Mouse (Mus musculus) layer of hippocampus, postnatal 25 days (tissue): ENCODE results near the gene Sf1. TPM values are rescaled to one million over a fixed set of nuclear protein-coding genes. Genes with fewer than 3 reads are reported as not detected.
A peak's percentile ranks its signal among the peaks of the same experiment; 100 is the strongest.

Source experiments
- DNase-seq, 2 experiments: peaks; one replicate each; pipeline ENCODE4 v3.0.0; 2022; ENCODE audit warnings: mixed read lengths in 2 of 2, low spot score in 1 of 2; ENCODE audit errors: extremely low spot score in 1 of 2
- total RNA-seq, 2 experiments: library from RNA; stranded (reverse); gene quantifications; 2 replicates each; pipeline ENCODE4 v1.2.3; 2021

Sf1 gene
- total RNA-seq: 100 to 1,000 TPM; 180 to 215 TPM

- DNase-seq: peak; percentile 96
Measured at GRCm38 (mm10) chr19:6363411-6364240, at the start of gene Sf1. Gene Sf1 (plus strand): TSS chr19:6363690.

- no peak for DNase-seq
Measured at GRCm38 (mm10) chr19:6313796-6314195, 49.7 kb upstream of the Sf1 start.

- DNase-seq: no peak
Measured at GRCm38 (mm10) chr19:6314513-6314912, 49.0 kb upstream of the Sf1 start.

- DNase-seq: no peak
Measured at GRCm38 (mm10) chr19:6315573-6315972, 47.9 kb upstream of the Sf1 start.

GRCm38 (mm10) chr19:6318145-6318544 lies 45.3 kb upstream of the Sf1 start:
- DNase-seq: no peak

GRCm38 (mm10) chr19:6321358-6321757 lies 42.1 kb upstream of the Sf1 start:
- no peak for DNase-seq

GRCm38 (mm10) chr19:6321786-6322621 lies 41.5 kb upstream of the Sf1 start:
- no peak for DNase-seq

- DNase-seq: no peak
Measured at GRCm38 (mm10) chr19:6324751-6325150, 38.7 kb upstream of the Sf1 start.

- no peak for DNase-seq
Measured at GRCm38 (mm10) chr19:6331178-6331577, 32.3 kb upstream of the Sf1 start.

- DNase-seq: peak in 1 of 2 experiments; percentile 66
Measured at GRCm38 (mm10) chr19:6331719-6332516, 31.6 kb upstream of the Sf1 start.

- DNase-seq: no peak
Measured at GRCm38 (mm10) chr19:6333761-6334595, 29.5 kb upstream of the Sf1 start.

- DNase-seq: peak; percentile 86 to 87
Measured at GRCm38 (mm10) chr19:6334673-6335457, 28.6 kb upstream of the Sf1 start, which contains the start of gene Men1. Gene Men1 (plus strand): TSS chr19:6334979.

- DNase-seq: no peak
Measured at GRCm38 (mm10) chr19:6335458-6335827, 28.0 kb upstream of the Sf1 start.

- DNase-seq: no peak
Measured at GRCm38 (mm10) chr19:6336920-6337319, 26.6 kb upstream of the Sf1 start.

GRCm38 (mm10) chr19:6338171-6338570 lies 25.3 kb upstream of the Sf1 start:
- no peak for DNase-seq

- DNase-seq: no peak
Measured at GRCm38 (mm10) chr19:6338716-6339115, 24.8 kb upstream of the Sf1 start.

GRCm38 (mm10) chr19:6339191-6339590 lies 24.3 kb upstream of the Sf1 start:
- DNase-seq: no peak

GRCm38 (mm10) chr19:6339890-6340504 lies 23.5 kb upstream of the Sf1 start:
- no peak for DNase-seq
